Mouse (Mus musculus): ENCODE results near the gene Padi1. TPM values are rescaled to one million over a fixed set of nuclear protein-coding genes. Genes with fewer than 3 reads are reported as not detected.

The Padi1 gene
- total and polyA plus RNA-seq, 2 experiments from 2014 or later, result not detected

GRCm38 (mm10) chr4:140831808-140832207 lies 13.8 kb downstream of the Padi1 start:
- no peak overlapping the region for H3K9ac ChIP-seq (replicated peaks; ENCODE audit: low read depth, low read length)
- H3K36me3 ChIP-seq (replicated peaks; ENCODE audit: control insufficient read depth, insufficient read depth, low read length), result no peaks in the 10 kb centered on the region
- H3K27me3 ChIP-seq (ENCODE audit: control insufficient read depth, insufficient read depth, low read length), result no peaks in the 10 kb centered on the region
- no peaks in the 10 kb centered on the region for H3K9me3 ChIP-seq (replicated peaks; ENCODE audit: control insufficient read depth, low read length)
- H3K27ac ChIP-seq (ENCODE audit: low read depth), result no peak overlapping the region
- H3K4me3 ChIP-seq (ENCODE audit: low read depth, low read length), result no peak overlapping the region
- no peaks in the 10 kb centered on the region for H3K4me1 ChIP-seq (ENCODE audit: control insufficient read depth, insufficient read depth)
- no peak for TF ChIP-seq CTCF (IDR thresholded peaks at IDR 0.05; ENCODE audit: low read depth)
- no peak for TF ChIP-seq EP300 (IDR thresholded peaks at IDR 0.05; ENCODE audit: low read depth)
- no peak overlapping the region for H3K4me2 ChIP-seq (ENCODE audit: low read depth, low read length)
- ATAC-seq (ENCODE audit: insufficient read depth, low read depth) (no peak), DNase-seq (ENCODE audit: low spot score) (no peak)
- 79% methylated on average over 4 of the region's 4 CpGs for WGBS

GRCm38 (mm10) chr4:140827237-140827636 lies 18.3 kb downstream of the Padi1 start:
- Histone ChIP-seq H3K9ac (replicated peaks; ENCODE audit: low read depth, low read length) (no peak overlapping the region), H3K36me3 (replicated peaks; ENCODE audit: control insufficient read depth, insufficient read depth, low read length) (no peaks in the 10 kb centered on the region), H3K27me3 (ENCODE audit: control insufficient read depth, insufficient read depth, low read length) (no peaks in the 10 kb centered on the region), H3K4me2 (ENCODE audit: low read depth, low read length) (no peak overlapping the region), H3K27ac (ENCODE audit: low read depth) (no peak overlapping the region), H3K9me3 (replicated peaks; ENCODE audit: control insufficient read depth, low read length) (peaks cover 5% of the 10 kb centered on the region; the same call in 1 of the 2 replicates), H3K4me1 (ENCODE audit: control insufficient read depth, insufficient read depth) (no peaks in the 10 kb centered on the region), H3K4me3 (ENCODE audit: low read depth, low read length) (no peak overlapping the region)
- no peak for DNase-seq (ENCODE audit: low spot score)
- 40% methylated on average over 3 of the region's 3 CpGs for WGBS
- ATAC-seq (ENCODE audit: insufficient read depth, low read depth), result no peak
- TF ChIP-seq CTCF (IDR thresholded peaks at IDR 0.05; ENCODE audit: low read depth) (no peak), EP300 (IDR thresholded peaks at IDR 0.05; ENCODE audit: low read depth) (no peak)

- 61% methylated on average over 11 of the region's 11 CpGs for WGBS
- H3K9me3 ChIP-seq (replicated peaks; ENCODE audit: control insufficient read depth, low read length), result peaks cover 5% of the 10 kb centered on the region; the same call in 1 of the 2 replicates
- no peak for DNase-seq (ENCODE audit: low spot score)
- no peaks in the 10 kb centered on the region for H3K27me3 ChIP-seq (ENCODE audit: control insufficient read depth, insufficient read depth, low read length)
- H3K36me3 ChIP-seq (replicated peaks; ENCODE audit: control insufficient read depth, insufficient read depth, low read length), result no peaks in the 10 kb centered on the region
- H3K27ac ChIP-seq (ENCODE audit: low read depth), result no peak overlapping the region
- no peak overlapping the region for H3K4me3 ChIP-seq (ENCODE audit: low read depth, low read length)
- H3K4me1 ChIP-seq (ENCODE audit: control insufficient read depth, insufficient read depth), result no peaks in the 10 kb centered on the region
- no peak overlapping the region for H3K9ac ChIP-seq (replicated peaks; ENCODE audit: low read depth, low read length)
- no peak for ATAC-seq (ENCODE audit: insufficient read depth, low read depth)
- TF ChIP-seq EP300 (IDR thresholded peaks at IDR 0.05; ENCODE audit: low read depth) (no peak), CTCF (IDR thresholded peaks at IDR 0.05; ENCODE audit: low read depth) (no peak)
- H3K4me2 ChIP-seq (ENCODE audit: low read depth, low read length), result no peak overlapping the region
Measured at GRCm38 (mm10) chr4:140825942-140826341, 19.6 kb downstream of the Padi1 start.

- WGBS, result 71% methylated on average over 5 of the region's 5 CpGs
- no peaks in the 10 kb centered on the region for H3K27me3 ChIP-seq (ENCODE audit: control insufficient read depth, insufficient read depth, low read length)
- H3K36me3 ChIP-seq (replicated peaks; ENCODE audit: control insufficient read depth, insufficient read depth, low read length), result no peaks in the 10 kb centered on the region
- no peaks in the 10 kb centered on the region for H3K4me1 ChIP-seq (ENCODE audit: control insufficient read depth, insufficient read depth)
- peaks cover 5% of the 10 kb centered on the region; the same call in 1 of the 2 replicates for H3K9me3 ChIP-seq (replicated peaks; ENCODE audit: control insufficient read depth, low read length)
- H3K4me3 ChIP-seq (ENCODE audit: low read depth, low read length), result no peak overlapping the region
- H3K27ac ChIP-seq (ENCODE audit: low read depth), result no peak overlapping the region
- no peak for DNase-seq (ENCODE audit: low spot score)
- no peak overlapping the region for H3K9ac ChIP-seq (replicated peaks; ENCODE audit: low read depth, low read length)
- TF ChIP-seq CTCF (IDR thresholded peaks at IDR 0.05; ENCODE audit: low read depth), result peak; percentile 17; the same call in 1 of the 2 replicates
- TF ChIP-seq EP300 (IDR thresholded peaks at IDR 0.05; ENCODE audit: low read depth), result no peak
- H3K4me2 ChIP-seq (ENCODE audit: low read depth, low read length), result no peak overlapping the region
- no peak for ATAC-seq (ENCODE audit: insufficient read depth, low read depth)
Measured at GRCm38 (mm10) chr4:140821988-140822387, 23.6 kb downstream of the Padi1 start.

GRCm38 (mm10) chr4:140817413-140817812 lies 28.2 kb downstream of the Padi1 start:
- no peaks in the 10 kb centered on the region for H3K9me3 ChIP-seq (replicated peaks; ENCODE audit: control insufficient read depth, low read length)
- no peak for ATAC-seq (ENCODE audit: insufficient read depth, low read depth)
- H3K4me1 ChIP-seq (ENCODE audit: control insufficient read depth, insufficient read depth), result peaks cover 9% of the 10 kb centered on the region; the same call in 1 of the 2 replicates
- no peak overlapping the region for H3K4me2 ChIP-seq (ENCODE audit: low read depth, low read length)
- no peak for DNase-seq (ENCODE audit: low spot score)
- no peak overlapping the region for H3K4me3 ChIP-seq (ENCODE audit: low read depth, low read length)
- no peaks in the 10 kb centered on the region for H3K36me3 ChIP-seq (replicated peaks; ENCODE audit: control insufficient read depth, insufficient read depth, low read length)
- 91% methylated on average over 8 of the region's 8 CpGs for WGBS
- no peak overlapping the region for H3K27ac ChIP-seq (ENCODE audit: low read depth)
- TF ChIP-seq CTCF (IDR thresholded peaks at IDR 0.05; ENCODE audit: low read depth) (no peak), EP300 (IDR thresholded peaks at IDR 0.05; ENCODE audit: low read depth) (no peak)
- H3K27me3 ChIP-seq (ENCODE audit: control insufficient read depth, insufficient read depth, low read length), result peaks cover 8% of the 10 kb centered on the region; the same call in 1 of the 2 replicates
- H3K9ac ChIP-seq (replicated peaks; ENCODE audit: low read depth, low read length), result no peak overlapping the region
